Mouse (Mus musculus): Measurements from ENCODE around the gene Decr2. TPM values are rescaled to one million over a fixed set of nuclear protein-coding genes. Genes with fewer than 3 reads are reported as not detected.
"Not testable (repeated sequence)": the region's sequence is repeated elsewhere in the genome, so short reads cannot be mapped to it uniquely, and the experiment has no call there.

Decr2 gene
- polyA plus RNA-seq, 1 experiment from 2014 or later = 65.4 TPM

DNA sequence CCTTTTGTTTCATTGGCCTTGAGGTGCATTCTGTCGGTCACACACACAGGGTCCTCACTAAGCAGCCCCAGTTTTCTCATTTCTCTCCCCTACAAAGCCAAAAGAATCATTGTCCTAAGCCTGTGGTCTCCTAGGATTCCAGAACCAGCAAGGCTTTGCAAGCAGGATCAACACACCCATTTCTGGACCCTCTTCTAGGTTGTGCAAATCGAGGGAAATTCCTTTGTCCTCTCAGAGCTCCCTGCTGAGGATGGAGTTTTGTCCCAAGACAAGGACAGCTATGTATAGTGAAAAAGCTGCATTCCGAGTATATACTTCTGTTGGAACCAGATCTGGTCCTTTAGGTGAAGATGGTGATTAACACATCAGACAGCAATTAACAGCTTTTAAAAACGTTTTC, 20.0 kb upstream of the Decr2 start:
- no peaks in the 10 kb centered on the region for H3K36me3 ChIP-seq (ENCODE audit: control insufficient read depth, insufficient read depth, low read length)
- H3K9ac ChIP-seq (ENCODE audit: low read length) = no peak overlapping the region
- TF ChIP-seq EP300 (optimal IDR thresholded peaks at IDR 0.05) = no peak
- no peak for TF ChIP-seq CTCF (IDR thresholded peaks at IDR 0.05; ENCODE audit: low read depth)
- H3K9me3 ChIP-seq (ENCODE audit: control insufficient read depth, low read length) = no peaks in the 10 kb centered on the region
- H3K27ac ChIP-seq (replicated peaks) = no peak overlapping the region
- H3K27me3 ChIP-seq (ENCODE audit: control insufficient read depth, insufficient read depth, low read length) = peaks cover 7% of the 10 kb centered on the region
- no peak overlapping the region for H3K4me3 ChIP-seq (ENCODE audit: low read depth, low read length)
- H3K4me2 ChIP-seq (replicated peaks; ENCODE audit: low read depth) = no peak overlapping the region
- DNase-seq (ENCODE audit: low spot score) (no peak), ATAC-seq (ENCODE audit: low FRiP score, low TSS enrichment) (no peak)
- WGBS = 37% methylated on average over 4 of the region's 4 CpGs
- no peaks in the 10 kb centered on the region for H3K4me1 ChIP-seq (replicated peaks; ENCODE audit: control insufficient read depth, insufficient read depth)

DNA sequence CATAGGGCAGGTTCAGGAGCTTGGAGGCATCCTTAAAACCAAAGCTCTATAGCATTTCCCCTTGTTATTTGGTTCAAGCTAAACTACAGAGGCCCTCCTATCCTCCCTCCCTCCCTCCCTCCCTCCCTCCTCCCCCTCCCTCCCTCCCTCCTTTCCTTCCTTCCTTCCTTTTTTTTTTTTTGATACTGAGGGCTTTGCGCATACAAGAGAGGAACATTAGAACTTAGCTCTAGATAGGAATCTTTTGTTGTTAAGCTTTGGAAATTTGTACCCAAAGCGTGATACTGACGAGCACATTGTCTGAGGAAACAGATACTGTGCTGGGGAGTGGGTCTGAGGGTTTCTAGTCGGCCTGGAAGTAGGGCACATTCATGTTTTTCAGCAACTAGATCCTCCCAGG, 15.5 kb upstream of the Decr2 start:
- Histone ChIP-seq H3K4me1 (replicated peaks; ENCODE audit: control insufficient read depth, insufficient read depth) (no peaks in the 10 kb centered on the region), H3K27me3 (ENCODE audit: control insufficient read depth, insufficient read depth, low read length) (no peaks in the 10 kb centered on the region), H3K9ac (ENCODE audit: low read length) (no peak overlapping the region), H3K4me3 (ENCODE audit: low read depth, low read length) (no peak overlapping the region), H3K9me3 (ENCODE audit: control insufficient read depth, low read length) (no peaks in the 10 kb centered on the region), H3K4me2 (replicated peaks; ENCODE audit: low read depth) (no peak overlapping the region), H3K27ac (replicated peaks) (no peak overlapping the region), H3K36me3 (ENCODE audit: control insufficient read depth, insufficient read depth, low read length) (no peaks in the 10 kb centered on the region)
- DNase-seq (ENCODE audit: low spot score) (no peak), ATAC-seq (ENCODE audit: low FRiP score, low TSS enrichment) (no peak)
- 54% methylated on average over 3 of the region's 4 CpGs for WGBS
- TF ChIP-seq EP300 (optimal IDR thresholded peaks at IDR 0.05) = no peak
- no peak for TF ChIP-seq CTCF (IDR thresholded peaks at IDR 0.05; ENCODE audit: low read depth)

DNA sequence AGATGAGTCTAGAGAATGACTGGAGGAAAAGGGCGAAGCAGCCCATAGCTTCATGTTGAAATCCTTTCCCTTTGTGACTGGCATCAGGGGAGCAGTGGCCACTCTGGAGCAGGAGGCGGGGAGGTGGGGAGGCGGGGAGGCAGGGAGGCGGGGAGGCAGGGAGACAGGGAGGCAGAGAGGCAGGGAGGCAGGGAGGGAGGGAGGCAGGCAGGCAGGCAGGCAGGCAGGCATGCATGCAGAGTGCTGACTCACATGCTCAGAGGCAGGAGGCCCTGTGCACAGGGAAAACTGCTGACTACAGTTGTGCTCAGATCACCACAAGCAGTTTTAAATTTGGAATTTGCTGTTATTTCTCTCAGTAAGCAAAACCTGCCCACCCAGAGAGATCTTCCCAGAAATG, 11.3 kb upstream of the Decr2 start:
- no peak overlapping the region for H3K4me3 ChIP-seq (ENCODE audit: low read depth, low read length)
- H3K9me3 ChIP-seq (ENCODE audit: control insufficient read depth, low read length) = no peaks in the 10 kb centered on the region
- H3K36me3 ChIP-seq (ENCODE audit: control insufficient read depth, insufficient read depth, low read length) = no peaks in the 10 kb centered on the region
- DNase-seq (ENCODE audit: low spot score) = peak; percentile 58
- no peak overlapping the region for H3K27ac ChIP-seq (replicated peaks)
- ATAC-seq (ENCODE audit: low FRiP score, low TSS enrichment) = peak; percentile 72
- H3K4me2 ChIP-seq (replicated peaks; ENCODE audit: low read depth) = no peak overlapping the region
- 52% methylated on average over 3 of the region's 4 CpGs for WGBS
- no peak overlapping the region for H3K9ac ChIP-seq (ENCODE audit: low read length)
- no peaks in the 10 kb centered on the region for H3K4me1 ChIP-seq (replicated peaks; ENCODE audit: control insufficient read depth, insufficient read depth)
- H3K27me3 ChIP-seq (ENCODE audit: control insufficient read depth, insufficient read depth, low read length) = no peaks in the 10 kb centered on the region
- TF ChIP-seq EP300 (optimal IDR thresholded peaks at IDR 0.05) = no peak
- TF ChIP-seq CTCF (IDR thresholded peaks at IDR 0.05; ENCODE audit: low read depth) = no peak

DNA sequence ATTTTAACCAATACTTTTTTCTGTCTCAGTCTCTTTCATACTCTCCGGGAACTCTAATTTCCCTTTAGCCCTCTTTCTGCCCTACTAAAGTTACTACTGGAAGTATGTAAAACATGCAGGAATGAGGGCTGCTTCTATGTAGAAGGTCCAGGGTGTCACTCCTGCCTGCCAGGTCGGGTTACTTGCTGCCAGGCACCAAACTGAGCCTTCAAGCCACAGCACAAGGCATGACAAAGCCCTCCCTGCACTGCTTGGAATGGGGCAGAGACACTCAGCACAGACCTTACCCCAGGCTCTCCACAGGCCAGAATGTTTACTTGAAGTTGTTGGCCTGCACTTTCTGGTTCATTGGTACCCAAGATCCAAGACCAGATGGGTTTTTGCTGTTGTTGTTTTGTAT, 10.0 kb upstream of the Decr2 start:
- no peak overlapping the region for H3K27ac ChIP-seq (replicated peaks)
- WGBS = 50% methylated on average over 2 of the region's 2 CpGs
- H3K9me3 ChIP-seq (ENCODE audit: control insufficient read depth, low read length) = no peaks in the 10 kb centered on the region
- no peak for TF ChIP-seq CTCF (IDR thresholded peaks at IDR 0.05; ENCODE audit: low read depth)
- no peak for TF ChIP-seq EP300 (optimal IDR thresholded peaks at IDR 0.05)
- no peak for ATAC-seq (ENCODE audit: low FRiP score, low TSS enrichment)
- H3K27me3 ChIP-seq (ENCODE audit: control insufficient read depth, insufficient read depth, low read length) = no peaks in the 10 kb centered on the region
- H3K4me1 ChIP-seq (replicated peaks; ENCODE audit: control insufficient read depth, insufficient read depth) = no peaks in the 10 kb centered on the region
- H3K4me3 ChIP-seq (ENCODE audit: low read depth, low read length) = no peak overlapping the region
- H3K36me3 ChIP-seq (ENCODE audit: control insufficient read depth, insufficient read depth, low read length) = no peaks in the 10 kb centered on the region
- no peak overlapping the region for H3K4me2 ChIP-seq (replicated peaks; ENCODE audit: low read depth)
- no peak for DNase-seq (ENCODE audit: low spot score)
- no peak overlapping the region for H3K9ac ChIP-seq (ENCODE audit: low read length)

DNA sequence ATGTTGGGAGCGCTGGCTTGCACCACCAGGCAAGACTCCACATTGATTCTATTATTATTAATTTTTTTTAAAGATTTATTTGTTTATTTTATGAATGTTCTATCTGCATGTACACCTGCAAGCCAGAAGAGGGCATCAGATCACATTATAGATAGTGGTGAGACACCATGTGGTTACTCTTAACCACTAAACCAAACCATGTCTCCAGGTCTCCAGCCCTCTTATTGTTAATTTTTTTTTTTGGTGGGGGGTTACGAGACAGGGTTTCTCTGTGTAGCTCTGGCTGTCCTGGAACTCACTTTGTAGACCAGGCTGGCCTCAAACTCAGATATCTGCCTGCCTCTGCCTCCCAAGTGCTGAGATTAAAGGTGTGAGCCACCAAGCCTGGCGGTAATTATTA, 9.2 kb upstream of the Decr2 start:
- not testable (repeated sequence) for ATAC-seq (ENCODE audit: low FRiP score, low TSS enrichment); H3K9me3 ChIP-seq (ENCODE audit: control insufficient read depth, low read length); H3K4me3 ChIP-seq (ENCODE audit: low read depth, low read length); H3K9ac ChIP-seq (ENCODE audit: low read length); H3K27me3 ChIP-seq (ENCODE audit: control insufficient read depth, insufficient read depth, low read length); H3K4me1 ChIP-seq (replicated peaks; ENCODE audit: control insufficient read depth, insufficient read depth); H3K4me2 ChIP-seq (replicated peaks; ENCODE audit: low read depth); H3K36me3 ChIP-seq (ENCODE audit: control insufficient read depth, insufficient read depth, low read length); H3K27ac ChIP-seq (replicated peaks); DNase-seq (ENCODE audit: low spot score)
- TF ChIP-seq CTCF (IDR thresholded peaks at IDR 0.05; ENCODE audit: low read depth) = peak; percentile 63
- 63% methylated on average over 3 of the region's 3 CpGs for WGBS

DNA sequence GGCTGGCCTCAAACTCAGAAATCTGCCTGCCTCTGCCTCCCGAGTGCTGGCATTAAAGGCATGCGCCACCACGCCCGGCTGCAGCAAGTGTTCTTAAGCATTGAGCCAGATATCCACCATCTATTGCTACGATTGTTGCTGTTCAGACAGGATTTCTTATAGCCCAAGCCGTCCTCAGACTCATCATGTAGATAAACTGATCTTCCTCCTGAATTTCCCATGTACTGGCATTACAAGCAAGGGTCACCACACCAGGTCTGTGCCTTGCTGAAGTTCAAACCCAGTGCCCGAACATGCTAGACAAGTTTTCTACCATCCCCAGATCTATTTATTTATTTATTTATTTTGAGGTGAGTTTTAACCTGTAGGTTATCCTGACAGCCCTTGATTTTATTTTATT, 8.3 kb upstream of the Decr2 start:
- DNase-seq (ENCODE audit: low spot score) (no peak), ATAC-seq (ENCODE audit: low FRiP score, low TSS enrichment) (no peak)
- Histone ChIP-seq H3K27ac (replicated peaks) (no peak overlapping the region), H3K4me1 (replicated peaks; ENCODE audit: control insufficient read depth, insufficient read depth) (peaks cover 3% of the 10 kb centered on the region; the same call in 1 of the 2 replicates), H3K9me3 (ENCODE audit: control insufficient read depth, low read length) (no peaks in the 10 kb centered on the region), H3K9ac (ENCODE audit: low read length) (no peak overlapping the region), H3K36me3 (ENCODE audit: control insufficient read depth, insufficient read depth, low read length) (no peaks in the 10 kb centered on the region), H3K4me3 (ENCODE audit: low read depth, low read length) (no peak overlapping the region), H3K27me3 (ENCODE audit: control insufficient read depth, insufficient read depth, low read length) (no peaks in the 10 kb centered on the region), H3K4me2 (replicated peaks; ENCODE audit: low read depth) (no peak overlapping the region)
- TF ChIP-seq EP300 (optimal IDR thresholded peaks at IDR 0.05) (no peak), CTCF (IDR thresholded peaks at IDR 0.05; ENCODE audit: low read depth) (no peak)
- whole genome bisulfite sequencing = 87% methylated on average over 7 of the region's 7 CpGs
